Mouse (Mus musculus) frontal cortex, postnatal 36 days (tissue): ENCODE measurements at regions not wholly inside any gene's neighbourhood (a gene's known extent, or its start where the extent isn't known, plus 50 kb on each side); places are given as distances from the start of the nearest gene placed in this dataset.
A peak's percentile ranks its signal among the peaks of the same experiment; 100 is the strongest.
"Not testable (repeated sequence)": the region's sequence is repeated elsewhere in the genome, so short reads cannot be mapped to it uniquely, and the experiment has no call there.

Experiments used
- DNase-seq, 2 experiments: peaks; one replicate each; pipeline ENCODE4 v3.0.0; 2022; ENCODE audit warnings: low spot score in 2 of 2

DNA sequence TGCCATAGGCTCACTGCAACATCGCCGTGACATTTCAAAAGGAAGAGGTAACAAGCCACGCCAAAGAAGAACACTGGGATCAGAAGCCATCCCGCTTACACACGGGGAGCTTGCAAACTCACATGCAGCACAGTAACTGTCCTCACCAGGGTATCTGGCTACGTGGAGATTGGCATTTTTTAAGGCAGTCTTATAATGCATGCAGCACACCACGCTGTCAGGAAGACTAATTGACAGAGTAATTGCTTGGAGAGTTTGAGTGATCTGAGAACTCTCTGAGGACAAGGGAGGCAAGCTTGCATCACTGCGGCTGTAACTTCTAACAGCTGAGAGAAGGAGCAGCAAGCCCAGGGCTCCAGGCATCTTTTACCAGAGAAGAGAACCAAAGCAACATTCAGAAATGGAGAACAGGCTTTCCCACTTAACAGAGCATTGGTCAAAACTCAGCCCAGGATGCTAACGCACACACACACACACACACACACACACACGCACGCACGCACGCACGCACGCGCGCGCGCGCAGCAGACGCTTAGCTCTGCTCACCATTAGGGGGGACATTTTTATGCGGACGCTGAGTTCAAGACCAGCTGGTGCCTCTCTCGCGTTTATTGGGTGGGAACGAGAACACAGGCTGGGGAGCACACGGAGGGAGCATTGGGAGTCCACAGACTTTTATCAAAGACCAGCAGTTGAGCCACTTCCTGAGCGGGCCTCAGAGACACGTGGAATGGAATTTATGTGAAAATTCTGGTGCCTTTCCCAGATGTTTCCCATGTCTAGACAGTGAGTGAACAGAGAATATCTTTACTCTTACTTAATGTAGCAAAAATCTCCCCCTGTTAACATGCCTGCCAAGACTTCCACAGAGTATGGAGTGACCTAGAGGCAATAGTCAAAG is 66.6 kb downstream of the 1700129C05Rik start:
- no peak for DNase-seq

DNA sequence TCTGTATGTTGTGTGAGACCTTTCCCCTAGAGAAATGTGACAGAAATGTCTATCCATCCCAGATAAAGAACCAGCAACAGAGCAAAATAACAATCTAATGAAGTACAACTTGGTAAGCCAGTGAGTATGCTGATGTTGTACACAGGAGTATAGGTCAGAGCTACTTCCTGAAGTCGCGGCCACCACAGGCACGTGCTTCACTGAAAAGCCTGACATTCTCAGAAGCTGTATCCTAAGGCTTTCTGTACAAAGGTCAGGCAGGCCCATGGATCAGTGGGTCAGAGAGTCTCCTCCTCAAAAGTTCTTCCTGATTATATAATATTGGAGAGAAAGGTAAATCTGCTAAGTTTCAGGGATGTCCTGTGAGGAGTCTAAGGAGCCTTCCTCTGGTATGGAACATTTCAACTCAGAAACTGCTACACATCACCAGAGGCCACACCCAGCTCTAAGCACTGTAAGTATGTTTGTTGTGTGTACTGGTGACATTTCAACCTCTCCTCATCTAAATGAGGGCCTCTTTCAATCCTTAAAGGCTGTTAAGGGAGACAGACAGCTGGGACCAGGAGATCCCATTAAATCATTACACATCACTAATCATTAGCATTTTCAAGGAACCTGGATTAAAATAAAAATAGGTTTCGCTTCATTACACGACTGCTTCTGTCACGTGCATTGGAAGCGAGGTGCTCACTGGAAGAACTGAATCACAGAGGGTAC is 70.2 kb downstream of the 1700129C05Rik start:
- no peak for DNase-seq

DNA sequence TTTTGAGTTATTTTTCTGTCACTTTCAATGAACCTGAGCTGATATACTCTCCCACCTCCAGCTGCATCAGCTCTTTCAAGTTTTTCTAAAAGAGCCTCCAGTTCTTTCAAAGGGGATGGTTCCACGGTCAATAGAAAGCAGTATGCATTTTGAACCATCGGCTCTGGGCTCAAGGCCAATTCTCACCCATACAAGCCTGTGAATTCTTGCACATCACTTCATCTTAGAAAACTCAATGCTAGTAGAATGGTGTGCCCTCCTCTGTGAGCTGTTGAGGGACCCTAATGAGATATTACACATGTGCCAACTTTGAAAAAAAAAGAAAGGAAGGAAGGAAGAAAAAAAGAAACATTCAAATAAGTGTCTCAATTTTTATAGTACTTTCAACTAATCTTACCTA is 72.6 kb downstream of the 1700129C05Rik start:
- DNase-seq, result no peak

DNA sequence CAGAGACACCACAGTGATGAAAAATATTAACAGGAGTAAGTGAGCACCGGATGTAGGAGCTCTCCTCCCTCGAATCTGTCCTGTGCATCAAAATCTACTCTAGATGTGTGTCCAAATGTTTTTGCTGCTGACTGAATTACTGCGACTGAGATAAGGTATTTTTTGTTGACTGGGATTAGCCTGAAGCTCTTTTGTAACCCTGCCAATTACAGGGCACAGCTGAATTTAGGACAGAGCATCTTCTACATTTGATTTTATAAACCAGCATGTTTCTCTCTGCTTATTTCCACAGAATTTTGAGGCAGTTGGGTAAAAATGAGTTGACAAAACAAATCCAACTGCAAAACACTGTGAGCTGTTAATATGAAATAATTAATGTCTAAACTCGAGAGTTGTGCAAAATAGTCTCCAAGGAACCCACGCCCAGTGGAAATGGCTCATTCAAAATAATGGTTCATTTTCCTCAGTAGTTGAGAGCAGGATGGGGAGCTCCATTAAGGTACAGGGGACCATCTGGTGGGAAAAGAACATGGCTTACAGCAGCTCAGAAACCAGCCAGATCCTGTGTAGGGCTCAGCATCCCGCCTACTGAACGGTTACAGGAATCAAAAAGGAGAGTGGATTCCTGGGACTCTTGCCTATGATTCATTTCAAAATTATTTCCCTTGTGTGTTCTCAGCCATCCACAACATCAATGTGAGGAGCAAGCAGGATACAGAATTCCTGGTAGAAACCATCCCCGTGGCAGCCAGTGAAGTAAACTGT is 76.1 kb downstream of the 1700129C05Rik start:
- DNase-seq, result peak; percentile 4 to 11

DNA sequence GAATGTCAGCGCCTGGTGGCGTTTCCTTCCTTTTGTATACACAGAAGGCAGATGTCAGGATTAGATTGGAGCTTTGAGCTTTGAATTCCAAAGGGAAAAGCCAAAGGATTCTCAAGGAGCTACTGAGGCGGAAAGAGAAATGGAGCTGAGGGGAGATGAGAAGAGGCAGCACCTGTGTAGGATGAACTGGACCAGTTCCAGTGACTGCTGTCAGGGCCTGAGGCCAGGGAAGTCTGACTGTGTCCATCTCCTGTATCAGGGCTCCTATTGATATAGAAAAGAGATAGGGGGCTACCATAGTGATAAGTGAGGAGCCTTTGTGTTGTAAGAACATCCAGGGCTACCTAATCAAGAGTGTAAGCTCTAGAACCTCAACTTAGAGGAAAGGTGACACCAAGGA is 79.5 kb downstream of the 1700129C05Rik start:
- no peak for DNase-seq

DNA sequence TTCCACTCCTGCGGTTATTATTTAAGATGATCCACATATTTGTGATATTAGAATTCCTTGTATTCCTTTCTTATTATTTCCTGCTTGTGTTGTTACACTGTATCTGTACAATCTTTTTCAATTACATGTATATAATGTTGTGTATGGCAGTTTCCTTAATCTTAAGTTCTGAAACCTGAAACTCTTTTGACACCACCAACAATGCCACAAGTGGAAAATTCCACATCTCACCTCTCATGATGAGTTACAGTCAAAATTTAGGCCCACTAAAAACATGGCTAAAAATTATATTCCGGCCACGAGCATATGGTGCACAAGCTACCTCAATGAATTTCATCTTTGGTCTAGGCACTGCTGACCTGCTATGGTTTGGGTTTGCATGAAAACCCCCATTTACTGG is 85.9 kb downstream of the 1700129C05Rik start:
- no peak for DNase-seq

DNA sequence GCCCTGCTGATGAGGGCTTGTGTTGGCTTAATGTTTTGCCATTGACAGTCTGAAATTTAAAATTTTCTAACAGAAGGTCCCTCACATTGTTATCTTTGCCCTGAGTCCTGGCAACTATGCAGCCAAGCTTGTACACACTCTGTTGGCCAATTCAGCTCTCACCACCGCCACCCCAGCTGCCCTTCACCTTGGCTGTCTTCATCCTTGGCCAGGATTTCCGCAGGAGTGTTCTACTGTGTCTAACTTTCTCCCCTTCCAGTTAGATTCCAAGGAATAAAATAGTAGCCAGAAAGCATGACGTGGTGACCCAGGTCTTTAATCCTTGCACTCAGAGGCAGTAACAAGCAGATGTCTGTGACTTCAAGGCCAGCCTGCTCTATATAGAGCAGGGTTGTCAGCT is 87.4 kb downstream of the 1700129C05Rik start:
- DNase-seq, result no peak

DNA sequence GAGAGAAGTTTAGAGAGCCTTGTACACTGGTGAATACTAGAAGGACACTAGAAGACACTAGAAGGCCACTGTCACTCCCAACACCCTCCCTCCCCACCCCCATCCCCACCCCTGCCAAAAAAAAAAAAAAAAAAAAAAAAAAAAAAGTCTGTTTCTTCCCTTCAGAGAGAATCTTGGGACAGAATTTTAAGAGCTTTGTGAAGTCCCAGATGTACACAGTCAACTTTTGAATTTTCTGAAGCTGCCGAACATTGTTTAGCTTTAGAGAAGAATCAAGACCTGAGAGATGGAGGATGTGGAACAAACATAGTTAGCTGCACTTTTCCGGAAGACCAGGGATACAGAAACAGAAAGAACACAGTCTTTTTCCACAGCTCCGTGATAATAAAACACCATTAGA is 90.3 kb downstream of the 1700129C05Rik start:
- no peak for DNase-seq

DNA sequence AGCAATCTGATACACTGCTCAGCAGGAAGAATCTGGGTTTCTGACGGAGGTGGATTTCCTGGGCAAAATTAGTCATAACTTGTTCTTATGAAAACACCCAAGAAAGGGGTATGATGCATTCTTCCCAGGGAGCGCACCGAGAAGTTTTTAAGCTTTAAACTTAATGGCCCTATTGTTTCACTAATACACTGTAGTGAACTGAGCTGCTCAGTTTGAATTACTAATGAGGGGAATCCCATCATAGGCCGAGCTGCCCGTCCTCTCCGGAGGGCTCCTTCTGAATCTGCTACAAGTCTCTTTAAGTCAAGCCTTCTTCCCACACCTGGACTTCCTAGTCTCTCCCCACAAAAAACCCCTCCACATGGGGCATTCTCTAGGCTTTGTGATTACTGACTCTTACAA is 91.2 kb downstream of the 1700129C05Rik start:
- DNase-seq, result no peak

DNA sequence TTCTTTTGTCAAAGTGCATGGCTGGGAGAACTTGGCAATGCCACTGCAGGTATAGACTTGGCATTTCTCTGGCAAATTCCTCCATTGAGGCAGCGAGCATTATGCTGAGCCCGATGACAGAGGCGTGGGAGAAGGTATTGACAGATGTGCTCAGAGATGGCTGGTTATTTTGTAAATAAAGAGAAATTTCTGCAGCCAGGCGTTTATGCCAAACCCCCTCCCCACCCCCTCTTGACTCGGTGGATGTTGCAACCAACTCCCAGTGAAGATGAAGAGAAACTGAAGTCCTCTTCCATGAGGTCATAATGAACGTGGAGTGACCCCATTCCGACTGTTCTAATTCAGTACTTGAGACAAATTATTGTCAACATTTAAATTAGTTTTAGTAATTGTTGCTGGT is 97.0 kb downstream of the 1700129C05Rik start:
- no peak for DNase-seq

DNA sequence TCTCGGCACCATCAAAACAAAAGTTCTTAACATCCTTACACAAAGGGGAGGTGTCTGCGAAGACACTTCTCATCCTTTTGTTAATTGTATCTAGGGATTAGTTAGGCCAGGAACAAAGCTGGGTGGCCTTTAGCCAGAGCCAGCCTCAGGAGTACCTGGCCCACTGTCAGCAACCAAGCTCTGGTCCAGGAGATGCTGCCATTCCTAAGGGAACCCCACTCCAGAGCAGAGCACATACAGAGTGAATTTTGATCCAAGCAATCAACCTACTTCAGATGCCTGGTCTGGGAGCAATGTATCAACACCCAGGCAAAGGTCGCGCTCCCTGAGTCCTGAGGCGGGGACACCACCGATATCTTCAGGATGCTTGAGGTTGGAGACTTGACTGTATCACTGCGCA is 97.5 kb downstream of the 1700129C05Rik start:
- DNase-seq, result no peak

DNA sequence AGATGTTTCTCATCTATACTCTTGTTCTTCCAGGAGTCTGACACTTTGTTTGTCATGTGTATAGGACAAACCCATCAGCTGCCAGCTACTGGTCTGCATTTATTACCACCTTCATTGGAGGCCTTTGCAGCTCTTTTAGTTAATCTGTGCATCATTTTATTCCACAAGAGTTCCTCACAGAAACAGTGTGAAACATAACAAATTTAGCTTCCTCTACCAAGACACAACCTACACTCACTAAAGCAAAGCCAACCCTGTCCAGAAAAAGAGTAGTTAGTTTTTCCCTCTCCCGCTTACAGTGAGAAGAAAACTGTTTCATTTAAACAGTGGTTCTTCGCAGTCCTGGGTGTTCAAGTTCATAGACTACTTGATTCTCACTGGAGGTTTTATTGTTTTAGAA is 100.5 kb downstream of the 1700129C05Rik start:
- peak in 1 of 2 experiments; percentile 17 for DNase-seq

DNA sequence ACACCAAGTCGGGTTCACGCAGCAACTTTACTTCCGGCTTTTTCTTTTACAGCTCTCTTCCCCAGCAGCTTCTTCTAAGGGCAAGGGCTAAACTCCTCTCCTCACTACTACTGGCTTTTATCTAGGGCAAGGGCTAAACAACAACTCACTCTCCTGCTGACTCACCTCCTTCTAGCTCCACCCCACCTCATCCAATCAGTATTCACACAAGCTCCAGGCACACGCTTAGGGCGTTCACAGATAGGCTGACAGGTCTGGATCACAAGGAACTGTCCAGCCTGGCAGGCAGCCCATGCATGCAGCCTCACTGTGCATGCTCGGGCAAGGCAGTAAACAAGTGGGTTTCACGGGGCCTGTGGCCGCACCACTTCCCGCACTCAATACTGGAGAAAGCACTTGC is 116.9 kb downstream of the 1700129C05Rik start:
- DNase-seq, result not testable (repeated sequence)

DNA sequence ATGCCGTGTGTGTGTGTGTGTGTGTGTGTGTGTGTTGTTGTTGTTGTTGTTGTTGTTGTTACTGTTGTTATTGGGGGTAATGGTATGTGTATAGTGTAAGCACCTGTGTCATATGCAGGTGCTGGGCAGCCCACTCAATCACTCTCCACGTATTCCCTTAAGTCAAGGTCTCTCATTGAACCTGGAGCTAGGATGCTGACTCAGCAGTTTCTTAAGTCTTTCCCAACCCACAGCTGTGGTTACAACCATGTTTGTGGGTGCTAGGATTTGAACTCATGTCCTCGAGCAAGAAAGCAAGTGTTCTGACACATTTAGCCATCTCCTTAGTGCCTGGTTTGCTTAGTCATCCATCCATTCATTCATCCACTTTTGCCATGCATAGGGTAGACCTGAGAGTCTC is 133.2 kb downstream of the 1700129C05Rik start:
- DNase-seq, result no peak

DNA sequence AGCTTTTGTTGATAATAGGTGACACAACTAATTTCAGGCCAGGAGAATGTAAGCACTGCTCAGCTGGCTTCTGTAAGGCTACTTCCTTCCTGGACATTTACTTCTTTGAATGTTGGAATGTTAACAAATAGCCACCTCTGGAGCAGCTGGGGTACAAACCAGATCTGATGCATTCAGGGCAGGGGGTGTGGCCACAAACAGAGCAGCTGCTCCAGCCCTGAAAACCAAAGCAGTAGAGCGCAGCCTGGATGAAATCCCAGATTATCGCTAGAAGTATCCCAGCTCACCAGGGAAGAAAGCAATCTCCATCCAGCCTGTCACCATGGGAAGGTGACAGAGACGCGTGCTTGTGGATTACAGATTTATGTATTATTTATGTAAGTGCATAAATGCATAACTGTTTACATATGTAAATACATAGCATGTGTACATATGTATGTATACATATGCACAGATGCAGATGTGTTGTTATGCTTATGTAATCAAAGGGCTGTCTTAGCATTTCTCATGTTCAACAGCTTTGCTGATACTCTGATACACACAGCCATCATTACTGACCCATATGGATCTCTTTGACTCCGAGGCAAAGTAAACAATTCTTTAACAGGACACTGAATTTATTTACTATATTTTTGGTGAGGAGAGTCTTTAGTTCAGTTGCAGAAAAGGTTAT is 143.5 kb downstream of the 1700129C05Rik start:
- no peak for DNase-seq

DNA sequence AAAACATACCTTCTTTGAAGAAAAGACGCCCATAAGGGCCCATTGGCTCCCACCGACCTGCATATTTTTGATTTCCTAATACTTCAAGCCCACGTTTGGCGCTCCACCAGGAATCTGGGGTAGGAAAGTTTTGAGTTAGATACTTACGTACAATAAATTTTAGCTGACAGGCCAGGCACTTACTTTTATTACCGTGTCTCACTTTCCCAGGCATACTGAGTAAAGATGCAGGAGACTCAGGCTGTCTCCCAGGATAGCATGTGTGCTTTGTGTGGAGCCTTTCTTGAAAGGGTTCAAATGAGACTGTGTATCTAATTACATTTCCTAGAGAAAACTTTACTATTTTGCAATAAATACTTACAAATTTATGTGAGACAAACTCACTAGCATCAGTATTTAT is 147.7 kb downstream of the 1700129C05Rik start:
- DNase-seq, result no peak

DNA sequence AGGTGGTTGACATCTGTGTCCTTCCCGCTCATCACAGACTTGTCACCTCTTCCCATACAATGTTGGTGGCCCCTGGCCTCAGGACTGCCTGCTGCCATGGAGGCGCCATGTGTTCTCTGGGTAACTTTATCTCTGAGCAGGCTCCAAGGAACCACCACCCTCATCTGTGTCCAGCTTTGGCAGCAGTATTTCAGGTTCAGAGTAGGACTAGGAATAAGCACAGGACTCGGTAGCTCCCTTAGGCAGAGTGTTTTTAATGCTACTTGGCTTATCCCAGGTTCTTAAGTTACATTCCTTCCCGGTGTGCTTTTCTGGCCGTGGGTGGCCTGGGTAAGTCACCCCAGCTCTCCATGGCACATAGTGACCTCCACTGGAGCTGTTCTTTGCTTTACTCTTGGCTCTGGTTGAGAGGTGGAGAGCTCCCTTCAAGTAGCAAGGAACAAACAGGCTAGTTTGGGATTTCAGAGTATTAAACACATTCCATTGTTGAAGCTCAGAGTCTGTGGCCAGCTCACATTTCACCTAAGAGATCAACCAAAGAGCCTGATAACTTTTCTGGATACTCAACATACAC is 153.0 kb downstream of the 1700129C05Rik start:
- DNase-seq, result no peak

DNA sequence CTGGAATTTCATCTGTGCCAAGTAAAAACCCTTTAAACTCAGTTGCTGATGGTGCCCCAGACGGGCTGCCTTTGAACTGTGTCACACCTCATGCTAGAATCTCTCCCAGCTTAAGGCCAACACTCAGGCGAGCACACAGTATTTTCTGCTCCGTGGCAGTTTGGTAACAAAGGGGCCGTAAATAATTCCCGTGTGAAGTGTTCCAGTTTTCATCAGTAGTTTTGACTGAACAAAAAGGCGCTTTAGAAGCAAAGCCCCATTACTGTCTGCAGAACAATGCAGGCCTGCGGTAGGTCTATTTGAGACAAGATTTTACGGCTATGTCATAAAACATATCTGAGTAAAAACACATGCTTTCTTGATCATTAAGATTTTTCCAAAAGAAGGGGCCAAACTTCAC is 155.0 kb downstream of the 1700129C05Rik start:
- no peak for DNase-seq

DNA sequence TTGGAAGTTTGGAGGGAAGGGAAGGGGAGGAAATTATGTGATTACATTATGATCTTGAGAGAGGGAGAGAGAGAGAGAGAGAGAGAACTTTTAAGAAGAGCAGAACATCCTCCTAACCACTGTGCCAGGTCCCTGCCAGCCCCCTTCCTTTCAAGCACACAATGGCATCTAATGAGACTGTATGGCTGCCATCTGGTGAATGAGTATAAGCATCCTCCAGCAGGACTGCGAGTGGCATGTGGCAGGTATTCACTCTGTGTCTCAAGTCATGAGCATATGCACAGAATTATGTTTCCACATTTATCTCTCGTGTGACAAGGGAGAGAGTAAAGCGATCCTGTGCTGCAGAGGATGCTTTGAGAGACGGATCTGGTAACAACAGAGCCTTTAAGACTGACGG is 156.9 kb downstream of the 1700129C05Rik start:
- DNase-seq, result no peak

DNA sequence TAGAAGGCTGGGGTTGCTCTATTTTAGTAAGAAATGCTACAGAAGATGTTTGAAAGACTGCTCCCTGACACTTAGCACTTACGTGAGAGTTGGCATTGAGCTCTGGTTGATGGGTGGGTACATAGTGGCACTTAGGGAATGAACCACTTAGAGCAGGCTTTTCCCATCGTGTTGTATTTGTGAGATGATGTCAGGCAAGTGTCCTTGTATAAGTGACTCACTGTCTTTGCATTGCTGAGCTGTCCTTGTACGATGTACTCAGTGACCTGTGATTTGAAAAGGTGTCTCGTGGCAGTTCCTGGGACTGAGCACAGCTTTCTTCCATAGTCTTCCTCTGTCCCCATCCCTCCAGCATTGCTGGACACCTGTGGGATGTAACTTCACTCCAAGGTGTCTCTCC is 165.9 kb downstream of the 1700129C05Rik start:
- no peak for DNase-seq

DNA sequence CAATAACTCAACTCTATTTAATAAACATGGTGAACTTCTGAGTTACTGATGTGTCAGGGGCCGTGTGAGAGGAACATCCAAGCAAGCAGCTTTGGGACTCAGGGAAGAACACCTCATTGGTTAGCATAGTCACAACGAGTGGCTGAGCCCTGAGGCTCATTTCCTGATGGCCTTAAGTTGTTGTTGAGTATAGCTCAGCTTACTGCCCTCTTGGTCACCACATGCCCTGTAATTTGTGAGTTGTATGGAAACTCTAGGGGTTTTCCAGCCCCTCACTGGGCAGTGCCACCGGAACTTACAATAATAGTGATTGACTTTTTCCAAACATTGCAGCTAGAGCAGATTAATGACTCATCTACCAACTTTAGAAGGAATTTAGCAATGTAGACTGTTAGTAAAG is 173.4 kb downstream of the 1700129C05Rik start:
- DNase-seq, result no peak
